Mouse (Mus musculus) liver, embryonic 12.5 days (tissue): ENCODE data around the gene Bloc1s3. TPM values are rescaled to one million over a fixed set of nuclear protein-coding genes. Genes with fewer than 3 reads are reported as not detected.
A peak's percentile ranks its signal among the peaks of the same experiment; 100 is the strongest.

Experiments used
- ATAC-seq: fragments of 200-750 bp; cut with Nextera tagmentation; 2 replicates; pipeline ENCODE4 v1.8.0; 2017; ENCODE audit warnings: moderate number of reproducible peaks, mild to moderate bottlenecking, moderate library complexity
- H3K27ac ChIP-seq: fragments of 300-500 bp; sonication (generic); 2 replicates; pipeline ENCODE4 v1.5.1; 2016; ENCODE audit warnings: mild to moderate bottlenecking
- H3K27me3 ChIP-seq: fragments of 300-500 bp; sonication (generic); replicated peaks from 2 replicates; pipeline ENCODE4 v1.6.1; 2016; ENCODE audit warnings: mild to moderate bottlenecking, moderate library complexity
- H3K36me3 ChIP-seq: fragments of 300-500 bp; sonication (generic); 2 replicates; pipeline ENCODE4 v1.6.1; 2016; ENCODE audit warnings: mild to moderate bottlenecking, moderate library complexity
- H3K4me1 ChIP-seq: fragments of 300-500 bp; sonication (generic); 2 replicates; pipeline ENCODE4 v1.6.1; 2016
- H3K4me2 ChIP-seq: fragments of 300-500 bp; sonication (generic); 2 replicates; pipeline ENCODE4 v1.6.1; 2016; ENCODE audit warnings: mild to moderate bottlenecking, moderate library complexity
- H3K4me3 ChIP-seq: fragments of 300-500 bp; sonication (generic); 2 replicates; pipeline ENCODE4 v1.5.1; 2016; ENCODE audit warnings: mild to moderate bottlenecking, moderate library complexity
- H3K9ac ChIP-seq: fragments of 300-500 bp; sonication (generic); 2 replicates; pipeline ENCODE4 v1.6.1; 2016; ENCODE audit warnings: mild to moderate bottlenecking, moderate library complexity
- H3K9me3 ChIP-seq: fragments of 300-500 bp; sonication (generic); replicated peaks from 2 replicates; pipeline ENCODE4 v1.6.1; 2016; ENCODE audit warnings: mild to moderate bottlenecking, moderate library complexity
- WGBS: fragments of 180-500 bp; shearing (Covaris S2); methylation state at CpG from one replicate; pipeline ENCODE4 v1.1.7; 2016; ENCODE audit not compliant: insufficient replicate concordance; 5-methylcytosine and 5-hydroxymethylcytosine counted together
- polyA plus RNA-seq: library from polyadenylated mRNA; unstranded; fragments of >200 nt; fragmentation: Nextera tagmentation; extraction: Ambion mirVana; gene quantifications from 2 replicates; pipeline ENCODE4 v1.2.1, GENCODE M21; 2016

Gene Bloc1s3
- polyA plus RNA-seq, result 2.1 TPM in 2 replicates

DNA sequence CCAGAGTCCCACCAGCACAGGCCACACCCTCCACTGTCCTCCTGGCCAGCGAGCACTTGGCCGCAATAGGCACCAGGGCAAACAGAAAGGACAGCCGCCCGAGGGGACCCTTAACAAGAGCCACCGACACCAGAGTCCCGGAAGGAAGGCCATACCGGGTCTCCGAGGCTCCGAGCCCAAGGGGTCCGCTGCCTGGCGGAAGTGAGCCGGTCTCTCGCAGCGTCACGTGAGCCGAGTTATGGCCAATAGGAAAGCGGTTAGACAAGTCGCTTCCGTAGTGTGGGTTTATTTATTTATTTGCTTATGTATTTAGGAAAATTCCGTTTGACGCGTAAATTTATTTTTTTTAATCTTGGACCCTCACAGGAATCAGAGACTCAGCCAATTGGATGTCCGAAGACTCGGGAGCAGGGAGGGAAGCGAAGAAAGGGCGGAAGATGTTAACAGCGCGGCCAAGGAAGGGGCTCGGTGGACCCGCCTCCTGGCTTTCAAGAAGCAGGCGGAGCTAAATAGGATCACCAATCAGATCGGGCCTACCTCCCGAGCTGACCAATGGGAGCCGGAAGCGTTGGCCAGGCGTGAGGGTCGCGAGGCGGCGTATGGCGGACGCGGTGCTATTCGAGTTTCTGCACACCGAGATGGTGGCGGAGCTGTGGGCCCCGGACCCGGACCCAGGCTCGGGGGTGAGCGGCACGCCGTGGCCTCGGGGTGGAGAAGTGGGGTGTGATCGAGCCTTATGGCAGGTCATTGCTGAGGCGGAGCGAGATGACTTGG lies at the start of gene Bloc1s3, which contains the start of gene Trappc6a:
Gene Bloc1s3, minus strand, starts transcription at position 218 of the 774 bp plus-strand sequence.
Gene Trappc6a, plus strand, starts transcription at position 246 of the 774 bp plus-strand sequence.
- under 1% methylated on average over 56 of the region's 56 CpGs for WGBS
- peaks cover 38% of the 10 kb centered on the region for H3K4me1 ChIP-seq

DNA sequence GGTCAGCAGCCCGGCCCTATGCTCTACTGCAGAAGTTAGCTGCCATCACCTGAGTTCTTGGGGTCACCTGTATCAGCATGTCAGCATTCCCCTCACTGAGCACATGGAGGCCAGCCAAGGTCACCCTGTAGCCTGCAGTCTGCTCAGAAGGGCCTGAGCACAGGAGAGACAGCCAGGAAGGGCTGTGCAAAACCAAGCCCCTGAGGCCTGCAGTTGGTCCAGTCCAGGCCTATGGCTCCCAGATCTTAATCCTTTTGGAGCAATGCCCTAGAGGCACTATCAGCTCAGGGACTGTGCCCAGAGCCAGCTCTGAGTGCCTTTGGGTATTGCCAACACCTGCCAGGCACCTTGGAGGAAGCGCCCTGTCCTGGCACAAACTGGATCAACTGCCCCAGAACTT lies 48.9 kb upstream of the Bloc1s3 start:
- WGBS, result 92% methylated on average over 2 of the region's 2 CpGs
- no peaks in the 10 kb centered on the region for H3K9me3 ChIP-seq
- H3K27me3 ChIP-seq, result no peaks in the 10 kb centered on the region
- no peak overlapping the region for H3K27ac ChIP-seq
- H3K9ac ChIP-seq, result peak overlapping the region; percentile 2; the same call in 1 of the 2 replicates
- H3K4me3 ChIP-seq, result no peak overlapping the region
- peaks cover 66% of the 10 kb centered on the region for H3K4me1 ChIP-seq
- ATAC-seq, result no peak
- peaks cover 74% of the 10 kb centered on the region for H3K36me3 ChIP-seq
- H3K4me2 ChIP-seq, result no peak overlapping the region

More for the DNA sequence above, at the start of gene Bloc1s3, which contains the start of gene Trappc6a:
- peak within 1 kb of the TSS; percentile 99 for H3K4me2 ChIP-seq
- ATAC-seq, result peak; percentile 92
- H3K36me3 ChIP-seq, result peaks cover 6% of the 10 kb centered on the region
- no peaks in the 10 kb centered on the region for H3K27me3 ChIP-seq
- H3K9ac ChIP-seq, result peak within 1 kb of the TSS; percentile 78
- peak within 1 kb of the TSS; percentile 71 for H3K4me3 ChIP-seq
- peak within 1 kb of the TSS; percentile 84 for H3K27ac ChIP-seq
- H3K9me3 ChIP-seq, result no peaks in the 10 kb centered on the region

GRCm38 (mm10) chr7:19554168-19554567 lies 46.0 kb upstream of the Bloc1s3 start:
- H3K36me3 ChIP-seq, result peaks cover 77% of the 10 kb centered on the region
- H3K4me3 ChIP-seq, result no peak overlapping the region
- 83% methylated on average over 1 of the region's 1 CpGs for WGBS
- no peak for ATAC-seq
- H3K9me3 ChIP-seq, result no peaks in the 10 kb centered on the region
- H3K4me2 ChIP-seq, result no peak overlapping the region
- H3K4me1 ChIP-seq, result peaks cover 58% of the 10 kb centered on the region
- H3K9ac ChIP-seq, result 0 out of 2 replicates have a peak overlapping the region, but pooled peaks have one; percentile 17
- H3K27ac ChIP-seq, result no peak overlapping the region
- H3K27me3 ChIP-seq, result no peaks in the 10 kb centered on the region

DNA sequence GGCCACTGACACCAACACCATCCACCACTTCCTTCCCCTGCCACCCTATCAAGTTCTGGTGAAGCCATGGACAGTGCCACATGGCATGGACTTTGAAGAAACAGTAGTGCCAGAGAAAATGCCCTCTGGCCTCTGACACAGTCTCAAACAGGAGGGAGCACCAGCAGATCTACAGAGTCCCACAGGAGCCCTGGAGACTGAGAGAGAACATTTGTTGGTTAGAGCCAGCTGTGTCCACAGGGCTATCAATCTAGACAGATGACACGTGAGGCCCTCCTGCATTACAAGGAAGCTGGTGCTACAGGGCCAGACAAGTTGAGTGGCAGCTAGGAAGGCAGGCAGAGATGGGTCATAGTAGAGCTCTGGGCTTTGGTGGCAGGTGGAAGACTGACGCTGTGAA lies 44.3 kb upstream of the Bloc1s3 start:
- no peak for ATAC-seq
- Histone ChIP-seq H3K9me3 (no peaks in the 10 kb centered on the region), H3K36me3 (peaks cover 72% of the 10 kb centered on the region), H3K4me3 (no peak overlapping the region), H3K27me3 (no peaks in the 10 kb centered on the region), H3K9ac (no peak overlapping the region), H3K4me2 (no peak overlapping the region), H3K4me1 (peaks cover 53% of the 10 kb centered on the region), H3K27ac (0 out of 2 replicates have a peak overlapping the region, but pooled peaks have one; percentile 23)
- WGBS, result 34% methylated on average over 2 of the region's 2 CpGs

DNA sequence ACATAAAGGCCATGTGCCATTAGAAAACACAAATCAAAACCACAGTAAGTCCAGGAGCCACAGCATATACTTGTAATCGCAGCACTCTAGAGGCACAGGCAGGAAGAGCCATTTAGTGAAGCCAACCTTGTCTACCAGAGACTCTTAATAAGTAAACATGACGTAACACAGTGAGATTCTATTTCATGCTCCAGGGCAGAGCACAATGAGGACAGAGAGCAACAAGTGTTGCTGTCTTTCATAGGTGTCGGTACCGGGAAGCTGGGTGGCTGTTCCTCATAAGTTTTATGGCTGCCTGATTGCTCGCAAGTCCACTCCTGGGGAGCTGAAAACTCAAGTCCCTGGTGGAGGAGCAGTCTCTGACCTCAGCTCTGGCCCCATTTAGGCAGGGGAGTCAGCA lies 43.5 kb upstream of the Bloc1s3 start:
- Histone ChIP-seq H3K9me3 (no peaks in the 10 kb centered on the region), H3K9ac (no peak overlapping the region), H3K27ac (no peak overlapping the region), H3K4me2 (no peak overlapping the region), H3K4me1 (peaks cover 50% of the 10 kb centered on the region), H3K4me3 (no peak overlapping the region), H3K36me3 (peaks cover 68% of the 10 kb centered on the region), H3K27me3 (no peaks in the 10 kb centered on the region)
- 86% methylated on average over 5 of the region's 5 CpGs for WGBS
- ATAC-seq, result no peak

- Histone ChIP-seq H3K4me2 (no peak overlapping the region), H3K27ac (no peak overlapping the region), H3K27me3 (no peaks in the 10 kb centered on the region), H3K36me3 (peaks cover 54% of the 10 kb centered on the region), H3K9me3 (no peaks in the 10 kb centered on the region), H3K4me1 (peaks cover 61% of the 10 kb centered on the region), H3K4me3 (no peak overlapping the region), H3K9ac (no peak overlapping the region)
- no peak for ATAC-seq
- 81% methylated on average over 10 of the region's 10 CpGs for WGBS
These were observed 41.2 kb upstream of the Bloc1s3 start for GRCm38 (mm10) chr7:19549394-19549793.

DNA sequence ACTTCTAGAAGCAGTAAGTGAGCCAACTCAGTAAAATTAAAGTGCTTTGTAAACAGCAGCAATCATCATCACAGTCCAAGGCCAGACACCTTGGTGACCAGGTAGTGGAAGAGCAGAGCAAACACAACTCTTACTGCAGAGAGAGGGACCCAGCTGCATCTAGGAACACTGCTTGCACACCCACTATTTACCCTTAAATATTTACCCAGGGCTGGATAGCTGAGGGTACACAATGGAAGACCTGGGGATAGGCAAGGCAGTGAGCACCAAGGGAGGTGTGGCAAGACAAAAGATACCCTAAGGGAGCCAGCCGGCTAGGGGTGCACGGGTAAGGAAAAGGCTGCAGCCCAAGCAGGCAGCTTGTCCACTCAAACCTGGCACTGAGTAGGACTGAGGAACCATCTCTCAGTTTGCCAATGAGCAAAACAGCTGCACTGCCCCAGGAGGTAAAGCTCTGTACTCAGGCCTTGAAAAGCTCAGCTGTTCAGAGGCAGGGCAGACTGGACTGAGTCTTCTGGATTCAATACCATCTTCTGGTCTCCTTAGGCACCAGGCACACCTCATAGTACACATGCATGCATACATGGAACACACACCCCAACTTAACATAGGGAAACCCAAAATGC lies 39.3 kb upstream of the Bloc1s3 start:
- no peak overlapping the region for H3K9ac ChIP-seq
- H3K4me1 ChIP-seq, result peaks cover 59% of the 10 kb centered on the region
- H3K4me3 ChIP-seq, result no peak overlapping the region
- ATAC-seq, result peak; percentile 27; the same call in 1 of the 2 replicates
- no peak overlapping the region for H3K4me2 ChIP-seq
- WGBS, result 77% methylated on average over 2 of the region's 2 CpGs
- H3K36me3 ChIP-seq, result peaks cover 40% of the 10 kb centered on the region
- H3K27me3 ChIP-seq, result no peaks in the 10 kb centered on the region
- no peak overlapping the region for H3K27ac ChIP-seq
- no peaks in the 10 kb centered on the region for H3K9me3 ChIP-seq

DNA sequence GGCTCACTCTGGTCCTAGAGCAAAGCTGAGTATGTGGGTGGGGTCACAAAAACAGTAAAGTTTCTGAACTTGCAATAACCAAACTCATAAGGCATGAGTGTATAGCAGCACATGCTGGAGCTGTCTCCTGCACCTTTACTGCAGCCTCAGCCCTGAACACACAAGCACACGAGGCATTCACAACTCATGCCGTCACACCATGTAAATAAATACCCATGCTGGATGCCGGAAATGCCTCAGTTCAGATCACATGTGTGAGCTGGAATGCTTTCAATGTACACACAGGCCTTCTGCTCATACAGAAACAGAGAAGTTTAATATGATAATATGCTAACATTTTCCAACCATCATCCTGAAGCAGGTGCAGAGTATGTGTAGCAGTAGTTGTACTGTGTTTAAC lies 37.8 kb upstream of the Bloc1s3 start:
- no peak for ATAC-seq
- Histone ChIP-seq H3K4me3 (no peak overlapping the region), H3K4me1 (peaks cover 52% of the 10 kb centered on the region), H3K4me2 (no peak overlapping the region), H3K9me3 (no peaks in the 10 kb centered on the region), H3K36me3 (peaks cover 36% of the 10 kb centered on the region), H3K27me3 (no peaks in the 10 kb centered on the region), H3K27ac (no peak overlapping the region), H3K9ac (no peak overlapping the region)
- 81% methylated on average over 3 of the region's 3 CpGs for WGBS

DNA sequence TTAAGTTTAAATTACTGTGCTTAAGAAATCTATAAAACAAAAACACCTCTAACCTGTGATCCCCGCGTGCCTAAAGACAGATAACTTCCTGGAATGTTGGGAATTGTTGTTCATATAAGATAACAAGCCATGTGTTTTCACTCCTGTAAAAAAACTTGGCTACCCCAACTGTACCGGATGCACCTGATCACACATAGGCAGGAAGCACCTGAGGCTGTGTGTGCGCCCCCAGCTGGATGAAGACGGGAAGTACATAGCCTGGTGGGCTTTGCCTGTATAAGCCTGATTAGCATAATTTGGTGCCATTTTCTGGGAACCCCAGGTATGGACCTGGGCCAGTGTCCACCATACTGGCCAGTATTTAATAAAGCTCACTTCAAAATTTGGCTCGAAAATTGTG lies 35.4 kb upstream of the Bloc1s3 start:
- Histone ChIP-seq H3K27ac (no peak overlapping the region), H3K4me1 (peaks cover 51% of the 10 kb centered on the region), H3K36me3 (peaks cover 30% of the 10 kb centered on the region), H3K9me3 (no peaks in the 10 kb centered on the region), H3K4me3 (no peak overlapping the region), H3K4me2 (no peak overlapping the region), H3K9ac (no peak overlapping the region), H3K27me3 (no peaks in the 10 kb centered on the region)
- ATAC-seq, result no peak
- WGBS, result 46% methylated on average over 6 of the region's 6 CpGs

GRCm38 (mm10) chr7:19542155-19542691 lies 34.1 kb upstream of the Bloc1s3 start:
- Histone ChIP-seq H3K9me3 (no peaks in the 10 kb centered on the region), H3K4me3 (no peak overlapping the region), H3K9ac (no peak overlapping the region), H3K4me2 (no peak overlapping the region), H3K27ac (no peak overlapping the region), H3K4me1 (peaks cover 40% of the 10 kb centered on the region), H3K27me3 (no peaks in the 10 kb centered on the region), H3K36me3 (peaks cover 23% of the 10 kb centered on the region)
- ATAC-seq, result no peak
- 70% methylated on average over 8 of the region's 8 CpGs for WGBS

DNA sequence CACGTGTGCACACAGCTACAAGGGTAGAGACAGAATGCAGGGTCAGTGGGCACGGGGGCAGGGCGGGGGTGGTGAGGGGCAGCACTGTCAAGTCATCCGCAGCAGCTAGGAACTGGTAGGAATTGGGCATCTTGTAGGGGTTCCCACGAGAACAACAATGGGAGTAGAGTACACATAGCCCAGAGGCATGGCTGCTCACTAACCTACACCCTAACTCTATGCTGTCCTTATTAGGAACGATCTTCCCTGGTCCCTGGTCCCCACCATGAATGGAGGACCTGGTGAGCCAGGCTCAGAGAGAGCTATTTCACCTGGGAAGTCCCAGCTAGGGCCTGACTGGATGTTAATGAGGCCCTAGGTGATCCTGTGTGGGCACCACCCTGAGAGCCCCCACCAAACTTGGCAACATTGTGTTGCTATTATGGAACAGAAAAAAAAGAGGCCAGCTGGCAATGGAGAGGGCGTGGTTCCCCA lies 33.6 kb upstream of the Bloc1s3 start:
- Histone ChIP-seq H3K27me3 (no peaks in the 10 kb centered on the region), H3K36me3 (peaks cover 25% of the 10 kb centered on the region), H3K9ac (no peak overlapping the region), H3K9me3 (no peaks in the 10 kb centered on the region), H3K4me3 (no peak overlapping the region), H3K4me2 (no peak overlapping the region), H3K27ac (no peak overlapping the region), H3K4me1 (peaks cover 35% of the 10 kb centered on the region)
- 83% methylated on average over 7 of the region's 7 CpGs for WGBS
- ATAC-seq, result 0 out of 2 replicates have a peak, but pooled peaks have one; percentile 9
